10 mouse cellular contexts compared by ENCODE assay signal in genomic region chr11:88197153-88197576, GRCm38 (mm10). TPM values are rescaled to one million over a fixed set of nuclear protein-coding genes. Genes with fewer than 3 reads are reported as not detected.
DNase-seq lines count a peak whose midpoint lies in the region; ATAC-seq and TF ChIP-seq lines count a peak whose summit lies in the region.
"Had no signal": no experiment of that assay in that cellular context is flagged by ENCODE, and none has a peak within 500 bp of the region (broad histone marks: within the 10 kb centered on the region; RNA-seq: fewer than 3 reads in every experiment).

No protein-coding gene starts in this region.

- H3K27ac ChIP-seq in liver, embryonic 14.5 days = no peak overlapping the region
- no peak overlapping the region for H3K27ac ChIP-seq in neural tube, embryonic 12.5 days
- H3K27ac ChIP-seq: heart, embryonic 13.5 days had no signal

- ATAC-seq in liver, embryonic 14.5 days (ENCODE audit: insufficient read depth) = no peak
- 0 out of 2 replicates have a peak, but pooled peaks have one; percentile 29 for ATAC-seq in neural tube, embryonic 12.5 days (ENCODE audit: low FRiP score, low read depth)

- peaks cover 6 to 10% of the 10 kb centered on the region in 2 experiments; a peak in 3 of 4 replicates for H3K4me1 ChIP-seq in liver, embryonic 14.5 days (replicated peaks; ENCODE audit: control insufficient read depth in 2 of 2, insufficient read depth in 2 of 2, low read length in 1 of 2)
- peaks cover 25% of the 10 kb centered on the region for H3K4me1 ChIP-seq in neural tube, embryonic 12.5 days

- H3K9ac ChIP-seq in liver, embryonic 14.5 days (replicated peaks) = no peak overlapping the region
- H3K9ac ChIP-seq in neural tube, embryonic 12.5 days = no peak overlapping the region
- H3K9ac ChIP-seq: heart, embryonic 13.5 days had no signal

- no peak overlapping the region for H3K4me3 ChIP-seq in liver, embryonic 14.5 days (ENCODE audit: insufficient read depth in 1 of 2, low read depth in 2 of 2, low read length in 2 of 2)
- H3K4me3 ChIP-seq in neural tube, embryonic 12.5 days = no peak overlapping the region
- H3K4me3 ChIP-seq: heart, embryonic 13.5 days had no signal

- intact Hi-C loops in heart, postnatal 14 days (cut with DNase I) = loop anchor here (1.0 to 2.0 kb wide), 2 partner anchors 138 to 222 kb away; no protein-coding TSS in a partner anchor

- WGBS in liver, embryonic 14.5 days (ENCODE audit: insufficient replicate concordance) = 0% methylated on average over 2 of the region's 2 CpGs
- 17% methylated on average over 2 of the region's 2 CpGs for WGBS in neural tube, embryonic 12.5 days

- DNase-seq in adrenal gland, postnatal 14 days = peak; percentile 80
- DNase-seq in adrenal gland, adult 8-10 months = no peak
- DNase-seq in testis, postnatal 10 days (ENCODE audit: low spot score) = peak; percentile 75
- no peak for DNase-seq in testis, postnatal 14 days (ENCODE audit: low spot score)
- DNase-seq in cerebellum, postnatal 36 days = peak; percentile 63 to 71
- DNase-seq in heart, postnatal 14 days = peak; percentile 46 to 73
- no peak for DNase-seq in liver, embryonic 14.5 days (ENCODE audit: low read depth in 3 of 3, low spot score in 3 of 3)

- peaks cover 33% of the 10 kb centered on the region for H3K27me3 ChIP-seq in liver, embryonic 14.5 days (ENCODE audit: control insufficient read depth, insufficient read depth, low read length)
- peaks cover 23% of the 10 kb centered on the region for H3K27me3 ChIP-seq in neural tube, embryonic 12.5 days (replicated peaks)

- no peaks in the 10 kb centered on the region for H3K9me3 ChIP-seq in liver, embryonic 14.5 days (ENCODE audit: control insufficient read depth, low read length)
- H3K9me3 ChIP-seq in neural tube, embryonic 12.5 days = no peaks in the 10 kb centered on the region
- H3K9me3 ChIP-seq: G1E; heart, embryonic 13.5 days had no signal

- TF ChIP-seq CTCF in liver, embryonic 14.5 days (IDR thresholded peaks at IDR 0.05; ENCODE audit: low read depth) = peak; percentile 57

- no peaks in the 10 kb centered on the region for H3K36me3 ChIP-seq in liver, embryonic 14.5 days (replicated peaks; ENCODE audit: control insufficient read depth, insufficient read depth, low read depth)
- H3K36me3 ChIP-seq in neural tube, embryonic 12.5 days = no peaks in the 10 kb centered on the region
- H3K36me3 ChIP-seq: heart, embryonic 13.5 days had no signal

- H3K4me2 ChIP-seq in liver, embryonic 14.5 days (ENCODE audit: low read depth) = no peak overlapping the region
- no peak overlapping the region for H3K4me2 ChIP-seq in neural tube, embryonic 12.5 days (replicated peaks)
- H3K4me2 ChIP-seq: heart, embryonic 13.5 days had no signal

- no peak for TF ChIP-seq EP300 in liver, embryonic 14.5 days (IDR thresholded peaks at IDR 0.05; ENCODE audit: low read depth)

RNA-seq across cellular contexts. Expression of gene Mrps23, which starts 7.0 kb away (rescaled TPM):
- total RNA-seq in adrenal gland, postnatal 14 days (2021) = 173 and 176 TPM in 2 replicates
- total RNA-seq in adrenal gland, adult 8-10 months (2022) = 100 to 1,000 TPM; 140 to 223 (median 182) TPM
- total RNA-seq in heart, postnatal 14 days (2021) = 100 to 1,000 TPM; 226 to 277 TPM
- polyA plus RNA-seq in liver, embryonic 14.5 days (2012; rRNA removed) = 20.6 and 30.2 TPM in 2 replicates
- polyA plus RNA-seq in liver, embryonic 14.5 days (2014; fragmentation: Nextera tagmentation; extraction: Ambion mirVana) = 33.3 and 33.7 TPM in 2 replicates
- 70.1 and 71.6 TPM in 2 replicates for polyA plus RNA-seq in neural tube, embryonic 12.5 days (2016; fragmentation: Nextera tagmentation; extraction: Ambion mirVana)

Comparison
In these comparisons a context has a peak if more than half of its experiments do, and no peak if none do; other contexts are left out.
1. DNase-seq: peak in adrenal gland, postnatal 14 days (single experiment), testis, postnatal 10 days (single experiment), cerebellum, postnatal 36 days (2 of 2) and heart, postnatal 14 days (2 of 2); none in adrenal gland, adult 8-10 months (single experiment), testis, postnatal 14 days (single experiment) and liver, embryonic 14.5 days (0 of 3).